Mouse (Mus musculus) lung, postnatal 4 days (tissue): ENCODE measurements around the gene Ccdc80.
A peak's percentile ranks its signal among the peaks of the same experiment; 100 is the strongest.

ENCODE experiments used
- DNase-seq, 2 experiments: peaks; one replicate each; pipeline ENCODE4 v3.0.0; 2021

Ccdc80 gene

GRCm38 (mm10) chr16:45093137-45093731 lies at the start of gene Ccdc80:
Gene Ccdc80 (plus strand): TSS chr16:45093402.
- peak; percentile 28 to 42 for DNase-seq

- DNase-seq: no peak
Measured at GRCm38 (mm10) chr16:45044844-45045243, 48.4 kb upstream of the Ccdc80 start.

- DNase-seq: no peak
Measured at GRCm38 (mm10) chr16:45057222-45057621, 36.0 kb upstream of the Ccdc80 start.

GRCm38 (mm10) chr16:45057922-45058321 lies 35.3 kb upstream of the Ccdc80 start:
- DNase-seq: no peak

- no peak for DNase-seq
Measured at GRCm38 (mm10) chr16:45061140-45061539, 32.1 kb upstream of the Ccdc80 start.

- peak; percentile 64 to 88 for DNase-seq
Measured at GRCm38 (mm10) chr16:45070383-45071083, 22.7 kb upstream of the Ccdc80 start.

- DNase-seq: no peak
Measured at GRCm38 (mm10) chr16:45071424-45071823, 21.8 kb upstream of the Ccdc80 start.

- DNase-seq: no peak
Measured at GRCm38 (mm10) chr16:45077517-45078080, 15.6 kb upstream of the Ccdc80 start.

- no peak for DNase-seq
Measured at GRCm38 (mm10) chr16:45079322-45079721, 13.9 kb upstream of the Ccdc80 start.

- no peak for DNase-seq
Measured at GRCm38 (mm10) chr16:45088842-45089241, 4.4 kb upstream of the Ccdc80 start.

GRCm38 (mm10) chr16:45090005-45090404 lies 3.2 kb upstream of the Ccdc80 start:
- DNase-seq: peak; percentile 69 to 82

- peak in 1 of 2 experiments; percentile 19 for DNase-seq
Measured at GRCm38 (mm10) chr16:45094136-45094756, 1.0 kb downstream of the Ccdc80 start.

GRCm38 (mm10) chr16:45095030-45095429 lies 1.8 kb downstream of the Ccdc80 start:
- no peak for DNase-seq

- DNase-seq: peak; percentile 36 to 44
Measured at GRCm38 (mm10) chr16:45095561-45096482, 2.6 kb downstream of the Ccdc80 start.

- DNase-seq: no peak
Measured at GRCm38 (mm10) chr16:45097467-45097866, 4.3 kb downstream of the Ccdc80 start.

GRCm38 (mm10) chr16:45098186-45098885 lies 5.1 kb downstream of the Ccdc80 start:
- DNase-seq: no peak

- DNase-seq: no peak
Measured at GRCm38 (mm10) chr16:45098886-45099210, 5.6 kb downstream of the Ccdc80 start.

GRCm38 (mm10) chr16:45100892-45101291 lies 7.7 kb downstream of the Ccdc80 start:
- no peak for DNase-seq

GRCm38 (mm10) chr16:45104993-45105392 lies 11.8 kb downstream of the Ccdc80 start:
- DNase-seq: no peak

GRCm38 (mm10) chr16:45108203-45108878 lies 15.1 kb downstream of the Ccdc80 start:
- DNase-seq: no peak

- peak; percentile 57 to 79 for DNase-seq
Measured at GRCm38 (mm10) chr16:45110498-45110897, 17.3 kb downstream of the Ccdc80 start.

- DNase-seq: no peak
Measured at GRCm38 (mm10) chr16:45117200-45117599, 24.0 kb downstream of the Ccdc80 start.
